Mouse (Mus musculus) thymus, adult 2 months (tissue): Measurements from ENCODE around the gene BC004004.

Experiments
- CTCF ChIP-seq: fragments of 200-500 bp; IDR thresholded peaks from 2 replicates; pipeline ENCODE4 v1.5.1; 2012; ENCODE audit warnings: mild to moderate bottlenecking, control low read depth, low read length, moderate library complexity, borderline replicate concordance; ENCODE audit not compliant: control insufficient read depth, poor library complexity, insufficient read depth; ENCODE audit errors: extremely low read depth
- POLR2A ChIP-seq: fragments of 200-500 bp; IDR thresholded peaks from 2 replicates; pipeline ENCODE4 v1.6.1; 2012; ENCODE audit warnings: mild to moderate bottlenecking, low read length, control low read depth, moderate library complexity; ENCODE audit not compliant: control insufficient read depth, poor library complexity, insufficient read depth; ENCODE audit errors: extremely low read depth

GRCm38 (mm10) chr17:29269349-29269706, 740 bp downstream of the BC004004 start:
- TF ChIP-seq CTCF (no peak), POLR2A (no peak)
